In genomic region chr5:138170936-138171561, GRCm38 (mm10) we compare ENCODE assay signal across 8 mouse cellular contexts. TPM values are rescaled to one million over a fixed set of nuclear protein-coding genes. Genes with fewer than 3 reads are reported as not detected.
DNase-seq lines count a peak whose midpoint lies in the region; ATAC-seq and TF ChIP-seq lines count a peak whose summit lies in the region.

No protein-coding gene starts in this region.

- H3K4me2 ChIP-seq in heart, embryonic 15.5 days, result peak overlapping the region; percentile 88
- H3K4me2 ChIP-seq in liver, embryonic 14.5 days (ENCODE audit: low read depth), result peak overlapping the region; percentile 82
- H3K4me2 ChIP-seq in neural tube, embryonic 11.5 days (ENCODE audit: low read depth), result peak overlapping the region; percentile 88
- peak overlapping the region; percentile 97 for H3K4me2 ChIP-seq in stomach, postnatal 0 days (replicated peaks; ENCODE audit: low read depth)

- peaks cover 57% of the 10 kb centered on the region for H3K36me3 ChIP-seq in heart, embryonic 15.5 days
- H3K36me3 ChIP-seq in liver, embryonic 14.5 days (replicated peaks; ENCODE audit: control insufficient read depth, insufficient read depth, low read depth), result peaks cover 48% of the 10 kb centered on the region
- peaks cover 12% of the 10 kb centered on the region for H3K36me3 ChIP-seq in neural tube, embryonic 11.5 days (ENCODE audit: control insufficient read depth, insufficient read depth, low read length)
- H3K36me3 ChIP-seq in stomach, postnatal 0 days (ENCODE audit: control insufficient read depth, insufficient read depth, low read length), result peaks cover 18% of the 10 kb centered on the region

- peak overlapping the region; percentile 66 for H3K4me3 ChIP-seq in heart, embryonic 15.5 days
- peak overlapping the region; percentile 77 to 88 for H3K4me3 ChIP-seq in liver, embryonic 14.5 days (ENCODE audit: insufficient read depth in 1 of 2, low read depth in 2 of 2, low read length in 2 of 2)
- H3K4me3 ChIP-seq in neural tube, embryonic 11.5 days (ENCODE audit: low read depth, low read length), result peak overlapping the region; percentile 82
- peak overlapping the region; percentile 65 for H3K4me3 ChIP-seq in stomach, postnatal 0 days (ENCODE audit: low read depth, low read length)

- TF ChIP-seq EP300 in liver, embryonic 14.5 days (IDR thresholded peaks at IDR 0.05; ENCODE audit: low read depth), result no peak
- TF ChIP-seq EP300 in stomach, postnatal 0 days (optimal IDR thresholded peaks at IDR 0.05), result peak; percentile 94

- H3K27ac ChIP-seq in heart, embryonic 15.5 days, result peak overlapping the region; percentile 92
- H3K27ac ChIP-seq in liver, embryonic 14.5 days, result peak overlapping the region; percentile 92
- H3K27ac ChIP-seq in neural tube, embryonic 11.5 days (ENCODE audit: low read depth, low read length), result peak overlapping the region; percentile 93
- peak overlapping the region; percentile 91 for H3K27ac ChIP-seq in stomach, postnatal 0 days (replicated peaks)

- DNase-seq in c-Kit-negative CD71-positive TER-119-positive erythroid progenitor cells, embryonic 14.5 days (ENCODE audit: low read depth, low spot score), result peak; percentile 89
- peak; percentile 82 for DNase-seq in fibroblast of lung, adult 2 months (ENCODE audit: low read depth)
- DNase-seq in kidney, postnatal 25 days, result peak; percentile 99
- peak; percentile 91 to 94 (median 92) for DNase-seq in liver, embryonic 14.5 days (ENCODE audit: low read depth in 3 of 3, low spot score in 3 of 3)
- peak; percentile 97 for DNase-seq in neural tube, embryonic 11.5 days (ENCODE audit: low spot score)
- peak; percentile 98 for DNase-seq in stomach, postnatal 0 days (ENCODE audit: low spot score)

- H3K27me3 ChIP-seq in heart, embryonic 15.5 days, result no peaks in the 10 kb centered on the region
- H3K27me3 ChIP-seq in liver, embryonic 14.5 days (ENCODE audit: control insufficient read depth, insufficient read depth, low read length), result no peaks in the 10 kb centered on the region
- no peaks in the 10 kb centered on the region for H3K27me3 ChIP-seq in neural tube, embryonic 11.5 days (ENCODE audit: control insufficient read depth, insufficient read depth, low read length)
- H3K27me3 ChIP-seq in stomach, postnatal 0 days (ENCODE audit: control insufficient read depth, insufficient read depth, low read length), result no peaks in the 10 kb centered on the region

- ATAC-seq in CD4-positive, CD25-positive, alpha-beta regulatory T cell, adult 4 months, result peak; percentile 59
- ATAC-seq in heart, embryonic 15.5 days (replicated peaks; ENCODE audit: insufficient number of reproducible peaks, insufficient read depth, low FRiP score, low read depth), result peak; percentile 86
- ATAC-seq in liver, embryonic 14.5 days (ENCODE audit: insufficient read depth), result peak; percentile 82
- ATAC-seq in neural tube, embryonic 11.5 days (ENCODE audit: insufficient read depth, low FRiP score, low TSS enrichment), result peak; percentile 87
- peak; percentile 92 for ATAC-seq in stomach, postnatal 0 days (ENCODE audit: low FRiP score, low TSS enrichment)

- peak; percentile 58 for TF ChIP-seq CTCF in liver, embryonic 14.5 days (IDR thresholded peaks at IDR 0.05; ENCODE audit: low read depth)
- peak; percentile 44; the same call in 1 of the 2 replicates for TF ChIP-seq CTCF in stomach, postnatal 0 days (IDR thresholded peaks at IDR 0.05; ENCODE audit: low read depth)

- H3K4me1 ChIP-seq in heart, embryonic 15.5 days (replicated peaks), result peaks cover 18% of the 10 kb centered on the region
- peaks cover 15 to 16% of the 10 kb centered on the region in 2 experiments for H3K4me1 ChIP-seq in liver, embryonic 14.5 days (replicated peaks; ENCODE audit: control insufficient read depth in 2 of 2, insufficient read depth in 2 of 2, low read length in 1 of 2)
- peaks cover 12% of the 10 kb centered on the region for H3K4me1 ChIP-seq in neural tube, embryonic 11.5 days (ENCODE audit: control insufficient read depth, insufficient read depth, low read length)
- H3K4me1 ChIP-seq in stomach, postnatal 0 days (replicated peaks; ENCODE audit: control insufficient read depth, insufficient read depth), result no peaks in the 10 kb centered on the region

- WGBS in heart, embryonic 15.5 days, result under 1% methylated on average over 47 of the region's 47 CpGs
- under 1% methylated on average over 47 of the region's 47 CpGs for WGBS in liver, embryonic 14.5 days (ENCODE audit: insufficient replicate concordance)
- WGBS in neural tube, embryonic 11.5 days, result under 1% methylated on average over 47 of the region's 47 CpGs
- WGBS in stomach, postnatal 0 days, result under 1% methylated on average over 47 of the region's 47 CpGs

- H3K9ac ChIP-seq in heart, embryonic 15.5 days, result peak overlapping the region; percentile 65
- H3K9ac ChIP-seq in liver, embryonic 14.5 days (replicated peaks), result peak overlapping the region; percentile 96
- H3K9ac ChIP-seq in neural tube, embryonic 11.5 days (ENCODE audit: low read length), result peak overlapping the region; percentile 90
- peak overlapping the region; percentile 68 for H3K9ac ChIP-seq in stomach, postnatal 0 days (ENCODE audit: low read length)

- no peaks in the 10 kb centered on the region for H3K9me3 ChIP-seq in heart, embryonic 15.5 days (replicated peaks)
- H3K9me3 ChIP-seq in liver, embryonic 14.5 days (ENCODE audit: control insufficient read depth, low read length), result no peaks in the 10 kb centered on the region
- H3K9me3 ChIP-seq in neural tube, embryonic 11.5 days (ENCODE audit: control insufficient read depth, low read length), result no peaks in the 10 kb centered on the region
- H3K9me3 ChIP-seq in stomach, postnatal 0 days (ENCODE audit: control insufficient read depth, low read length), result no peaks in the 10 kb centered on the region

RNA-seq across cellular contexts. Expression of gene Ap4m1, which starts 0.8 kb away (rescaled TPM):
- 1 to 10 TPM; 5.3 to 6.1 TPM for polyA plus RNA-seq in CD4-positive, CD25-positive, alpha-beta regulatory T cell, adult 4 months (2017; shearing (Covaris generic))
- polyA plus RNA-seq in heart, embryonic 15.5 days (2015; fragmentation: Nextera tagmentation; extraction: Ambion mirVana), result 10.4 and 13.9 TPM in 2 replicates
- polyA plus RNA-seq in liver, embryonic 14.5 days (2012; rRNA removed), result 10.3 and 10.8 TPM in 2 replicates
- polyA plus RNA-seq in liver, embryonic 14.5 days (2014; fragmentation: Nextera tagmentation; extraction: Ambion mirVana), result 3.9 and 4.6 TPM in 2 replicates
- 15.7 and 17.2 TPM in 2 replicates for polyA plus RNA-seq in neural tube, embryonic 11.5 days (2014; fragmentation: Nextera tagmentation; extraction: Ambion mirVana)
- 9.3 and 9.9 TPM in 2 replicates for polyA plus RNA-seq in stomach, postnatal 0 days (2015; fragmentation: Nextera tagmentation; extraction: Ambion mirVana)

RNA-seq across cellular contexts. Expression of gene Mcm7, which starts 1.2 kb away (rescaled TPM):
- polyA plus RNA-seq in CD4-positive, CD25-positive, alpha-beta regulatory T cell, adult 4 months (2017; shearing (Covaris generic)), result 10 to 100 TPM; 47.6 to 74.5 TPM
- 91.8 and 123 TPM in 2 replicates for polyA plus RNA-seq in heart, embryonic 15.5 days (2015; fragmentation: Nextera tagmentation; extraction: Ambion mirVana)
- 96.1 and 116 TPM in 2 replicates for polyA plus RNA-seq in liver, embryonic 14.5 days (2012; rRNA removed)
- 182 and 200 TPM in 2 replicates for polyA plus RNA-seq in liver, embryonic 14.5 days (2014; fragmentation: Nextera tagmentation; extraction: Ambion mirVana)
- polyA plus RNA-seq in neural tube, embryonic 11.5 days (2014; fragmentation: Nextera tagmentation; extraction: Ambion mirVana), result 272 and 282 TPM in 2 replicates
- polyA plus RNA-seq in stomach, postnatal 0 days (2015; fragmentation: Nextera tagmentation; extraction: Ambion mirVana), result 43.6 and 45.5 TPM in 2 replicates

RNA-seq across cellular contexts. Expression of gene Cops6, which starts 10.2 kb away (rescaled TPM):
- polyA plus RNA-seq in CD4-positive, CD25-positive, alpha-beta regulatory T cell, adult 4 months (2017; shearing (Covaris generic)), result 100 to 1,000 TPM; 184 to 231 TPM
- polyA plus RNA-seq in heart, embryonic 15.5 days (2015; fragmentation: Nextera tagmentation; extraction: Ambion mirVana), result 231 and 274 TPM in 2 replicates
- 57.7 and 62.4 TPM in 2 replicates for polyA plus RNA-seq in liver, embryonic 14.5 days (2012; rRNA removed)
- 123 and 128 TPM in 2 replicates for polyA plus RNA-seq in liver, embryonic 14.5 days (2014; fragmentation: Nextera tagmentation; extraction: Ambion mirVana)
- 316 and 319 TPM in 2 replicates for polyA plus RNA-seq in neural tube, embryonic 11.5 days (2014; fragmentation: Nextera tagmentation; extraction: Ambion mirVana)
- polyA plus RNA-seq in stomach, postnatal 0 days (2015; fragmentation: Nextera tagmentation; extraction: Ambion mirVana), result 173 and 180 TPM in 2 replicates

RNA-seq across cellular contexts. Expression of gene Zfp113, which starts 15.5 kb away (rescaled TPM):
- polyA plus RNA-seq in CD4-positive, CD25-positive, alpha-beta regulatory T cell, adult 4 months (2017; shearing (Covaris generic)), result 10 to 100 TPM; 10.6 to 20.3 TPM
- polyA plus RNA-seq in heart, embryonic 15.5 days (2015; fragmentation: Nextera tagmentation; extraction: Ambion mirVana), result 10.5 and 14.3 TPM in 2 replicates
- polyA plus RNA-seq in liver, embryonic 14.5 days (2012; rRNA removed), result 0.81 and 1.4 TPM in 2 replicates
- 2.6 and 2.7 TPM in 2 replicates for polyA plus RNA-seq in liver, embryonic 14.5 days (2014; fragmentation: Nextera tagmentation; extraction: Ambion mirVana)
- 25.5 and 27.8 TPM in 2 replicates for polyA plus RNA-seq in neural tube, embryonic 11.5 days (2014; fragmentation: Nextera tagmentation; extraction: Ambion mirVana)
- 6.1 and 8.0 TPM in 2 replicates for polyA plus RNA-seq in stomach, postnatal 0 days (2015; fragmentation: Nextera tagmentation; extraction: Ambion mirVana)

RNA-seq across cellular contexts. Expression of gene Taf6, which starts 16.2 kb away (rescaled TPM):
- 10 to 100 TPM; 60.5 to 73.4 TPM for polyA plus RNA-seq in CD4-positive, CD25-positive, alpha-beta regulatory T cell, adult 4 months (2017; shearing (Covaris generic))
- polyA plus RNA-seq in heart, embryonic 15.5 days (2015; fragmentation: Nextera tagmentation; extraction: Ambion mirVana), result 54.4 and 61.7 TPM in 2 replicates
- polyA plus RNA-seq in liver, embryonic 14.5 days (2012; rRNA removed), result 32.8 and 34.7 TPM in 2 replicates
- polyA plus RNA-seq in liver, embryonic 14.5 days (2014; fragmentation: Nextera tagmentation; extraction: Ambion mirVana), result 33.2 and 37.9 TPM in 2 replicates
- 119 and 122 TPM in 2 replicates for polyA plus RNA-seq in neural tube, embryonic 11.5 days (2014; fragmentation: Nextera tagmentation; extraction: Ambion mirVana)
- polyA plus RNA-seq in stomach, postnatal 0 days (2015; fragmentation: Nextera tagmentation; extraction: Ambion mirVana), result 27.1 and 27.7 TPM in 2 replicates

Comparison
In these comparisons a context has a peak if more than half of its experiments do, and no peak if none do; other contexts are left out.
1. Peak in every context shown above with its lines: DNase-seq, ATAC-seq, H3K4me3 ChIP-seq and H3K27ac ChIP-seq.